21 mouse cellular contexts compared by ENCODE assay signal in genomic region chr12:27984261-27984841, GRCm38 (mm10).
DNase-seq lines count a peak whose midpoint lies in the region; ATAC-seq and TF ChIP-seq lines count a peak whose summit lies in the region.
"Had no signal": no experiment of that assay in that cellular context is flagged by ENCODE, and none has a peak within 500 bp of the region (broad histone marks: within the 10 kb centered on the region; RNA-seq: fewer than 3 reads in every experiment).

No protein-coding gene starts in this region.

- no peaks in the 10 kb centered on the region for H3K36me3 ChIP-seq in forebrain, postnatal 0 days (ENCODE audit: insufficient read depth)
- no peaks in the 10 kb centered on the region for H3K36me3 ChIP-seq in forebrain, embryonic 13.5 days (ENCODE audit: poor library complexity, severe bottlenecking)
- H3K36me3 ChIP-seq: embryonic facial prominence, embryonic 12.5 days; G1E; heart, embryonic 13.5 days; hindbrain, embryonic 12.5 days had no signal

- 51% methylated on average over 3 of the region's 3 CpGs for WGBS in cerebellum, adult 2 months
- WGBS in forebrain, postnatal 0 days, result 39% methylated on average over 3 of the region's 3 CpGs
- 83% methylated on average over 3 of the region's 3 CpGs for WGBS in forebrain, embryonic 13.5 days

- no peak overlapping the region for H3K4me3 ChIP-seq in cerebellum, adult 2 months (replicated peaks; ENCODE audit: insufficient read depth, low read depth, low read length)
- H3K4me3 ChIP-seq in forebrain, postnatal 0 days (ENCODE audit: low read depth, low read length), result no peak overlapping the region
- H3K4me3 ChIP-seq in forebrain, embryonic 13.5 days, result no peak overlapping the region
- H3K4me3 ChIP-seq in layer of hippocampus, adult 2 months, result no peak overlapping the region
- H3K4me3 ChIP-seq: embryonic facial prominence, embryonic 12.5 days; heart, embryonic 13.5 days; hindbrain, embryonic 12.5 days had no signal

- H3K9ac ChIP-seq in forebrain, postnatal 0 days, result no peak overlapping the region
- no peak overlapping the region for H3K9ac ChIP-seq in forebrain, embryonic 13.5 days
- H3K9ac ChIP-seq: embryonic facial prominence, embryonic 12.5 days; heart, embryonic 13.5 days; hindbrain, embryonic 12.5 days had no signal

- no peaks in the 10 kb centered on the region for H3K27me3 ChIP-seq in cerebellum, adult 2 months (ENCODE audit: control insufficient read depth, insufficient read depth, low read length)
- H3K27me3 ChIP-seq in forebrain, postnatal 0 days (ENCODE audit: insufficient read depth, low read length), result no peaks in the 10 kb centered on the region
- no peaks in the 10 kb centered on the region for H3K27me3 ChIP-seq in forebrain, embryonic 13.5 days
- H3K27me3 ChIP-seq: embryonic facial prominence, embryonic 12.5 days; heart, embryonic 13.5 days; hindbrain, embryonic 12.5 days had no signal

- DNase-seq in cerebellum, postnatal 10 days, result peak; percentile 24 to 40
- no peak for DNase-seq in cerebellum, adult 2 months
- DNase-seq in forebrain, postnatal 0 days, result peak; percentile 63
- DNase-seq in layer of hippocampus, adult 2 months (ENCODE audit: low spot score in 2 of 2), result peak; percentile 23 to 78
- DNase-seq in layer of hippocampus, postnatal 14 days (ENCODE audit: low spot score in 2 of 2), result peak; percentile 18 to 84
- no peak for DNase-seq in adrenal gland, adult 2 months
- DNase-seq: adrenal gland, postnatal 14 days; B cell, adult 2 months; cerebellum, adult 8-10 months; cerebellum, postnatal 25 days; gastrocnemius, postnatal 36 days; heart, adult 11 months; heart, postnatal 36 days had no signal

- TF ChIP-seq CTCF in cerebellum, adult 2 months (IDR thresholded peaks at IDR 0.05; ENCODE audit: borderline replicate concordance, insufficient read depth, low read depth, low read length), result no peak
- TF ChIP-seq CTCF in forebrain, postnatal 0 days (IDR thresholded peaks at IDR 0.05; ENCODE audit: low read depth), result 0 out of 2 replicates have a peak, but pooled peaks have one; percentile 9
- 0 out of 2 replicates have a peak, but pooled peaks have one; percentile 23 for TF ChIP-seq CTCF in layer of hippocampus, adult 2 months (conservative IDR thresholded peaks at IDR 0.05)

- no peak overlapping the region for H3K4me2 ChIP-seq in forebrain, postnatal 0 days (ENCODE audit: low read depth)
- no peak overlapping the region for H3K4me2 ChIP-seq in forebrain, embryonic 13.5 days
- H3K4me2 ChIP-seq: embryonic facial prominence, embryonic 12.5 days; heart, embryonic 13.5 days; hindbrain, embryonic 12.5 days had no signal

- no peaks in the 10 kb centered on the region for H3K9me3 ChIP-seq in forebrain, postnatal 0 days (ENCODE audit: low read length)
- no peaks in the 10 kb centered on the region for H3K9me3 ChIP-seq in forebrain, embryonic 13.5 days (replicated peaks)
- H3K9me3 ChIP-seq: embryonic facial prominence, embryonic 12.5 days; heart, embryonic 13.5 days; hindbrain, embryonic 12.5 days had no signal

- no peak for TF ChIP-seq POLR2A in cerebellum, adult 2 months (IDR thresholded peaks at IDR 0.05; ENCODE audit: borderline replicate concordance, insufficient read depth, low read length)

- ATAC-seq in forebrain, postnatal 0 days, result peak; percentile 74; the same call in 1 of the 2 replicates
- no peak; the same call in 1 of the 2 replicates for ATAC-seq in forebrain, embryonic 13.5 days
- no peak for ATAC-seq in megakaryocyte-erythroid progenitor cell, adult 5-6 weeks (replicated peaks; ENCODE audit: low FRiP score, low TSS enrichment, poor library complexity, severe bottlenecking)
- ATAC-seq: CD4-positive, CD25-positive, alpha-beta regulatory T cell, adult 4 months; hindbrain, postnatal 0 days had no signal

- H3K4me1 ChIP-seq in cerebellum, adult 2 months (ENCODE audit: control insufficient read depth, insufficient read depth, low read length), result no peaks in the 10 kb centered on the region
- H3K4me1 ChIP-seq in forebrain, postnatal 0 days (ENCODE audit: insufficient read depth), result no peaks in the 10 kb centered on the region
- H3K4me1 ChIP-seq in forebrain, embryonic 13.5 days, result peaks cover 16% of the 10 kb centered on the region
- H3K4me1 ChIP-seq: embryonic facial prominence, embryonic 12.5 days; heart, embryonic 13.5 days; hindbrain, embryonic 12.5 days had no signal

- H3K27ac ChIP-seq in cerebellum, adult 2 months (ENCODE audit: insufficient read depth, low read length), result no peak overlapping the region
- H3K27ac ChIP-seq in forebrain, postnatal 0 days (ENCODE audit: low read depth, low read length), result no peak overlapping the region
- H3K27ac ChIP-seq in forebrain, embryonic 13.5 days, result no peak overlapping the region
- H3K27ac ChIP-seq in layer of hippocampus, adult 2 months, result peak overlapping the region; percentile 24; the same call in 1 of the 2 replicates
- H3K27ac ChIP-seq: embryonic facial prominence, embryonic 12.5 days; heart, embryonic 13.5 days; hindbrain, embryonic 12.5 days; hindbrain, postnatal 0 days had no signal

Comparison
In these comparisons a context has a peak if more than half of its experiments do, and no peak if none do; other contexts are left out.
1. DNase-seq: peak in cerebellum, postnatal 10 days (2 of 2), forebrain, postnatal 0 days (single experiment), layer of hippocampus, adult 2 months (2 of 2) and layer of hippocampus, postnatal 14 days (2 of 2); none in cerebellum, adult 2 months (0 of 2) and adrenal gland, adult 2 months (single experiment).